38 mouse cellular contexts compared by ENCODE assay signal in the genomic region with DNA sequence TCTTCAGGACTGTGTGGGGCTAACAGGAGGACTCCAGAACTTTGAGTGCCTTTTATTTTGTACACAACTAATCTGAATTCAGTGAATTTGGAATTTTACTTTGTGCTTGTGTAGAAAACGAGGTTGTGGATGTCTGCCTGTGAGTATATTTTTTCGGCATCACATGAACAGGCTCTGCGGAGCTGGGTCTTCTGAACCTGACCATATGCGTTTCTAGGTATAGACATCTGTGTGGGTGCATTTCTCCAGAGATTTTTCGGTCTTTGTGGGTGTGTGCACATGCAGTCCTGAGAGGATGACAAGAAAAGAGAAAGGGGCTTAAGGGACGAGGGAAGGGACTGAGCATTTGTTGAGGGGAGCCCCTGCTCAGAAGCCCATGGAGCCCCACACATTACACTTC. TPM values are rescaled to one million over a fixed set of nuclear protein-coding genes. Genes with fewer than 3 reads are reported as not detected.
DNase-seq lines count a peak whose midpoint lies in the region; ATAC-seq lines count a peak whose summit lies in the region.
"Had no signal": no experiment of that assay in that cellular context is flagged by ENCODE, and none has a peak within 500 bp of the region (broad histone marks: within the 10 kb centered on the region; RNA-seq: fewer than 3 reads in every experiment).

No protein-coding gene starts in this region.

- H3K9me3 ChIP-seq in intestine, embryonic 14.5 days (ENCODE audit: control insufficient read depth, low read length): no peaks in the 10 kb centered on the region
- H3K9me3 ChIP-seq in intestine, embryonic 15.5 days: no peaks in the 10 kb centered on the region
- no peaks in the 10 kb centered on the region for H3K9me3 ChIP-seq in embryonic facial prominence, embryonic 10.5 days
- H3K9me3 ChIP-seq: embryonic facial prominence, embryonic 15.5 days; forebrain, embryonic 13.5 days; heart, embryonic 12.5 days; limb, embryonic 10.5 days; limb, embryonic 15.5 days; liver, embryonic 13.5 days; megakaryocyte, embryonic 14.5 days; midbrain, embryonic 12.5 days; neural tube, embryonic 13.5 days had no signal

- no peak overlapping the region for H3K27ac ChIP-seq in intestine, embryonic 14.5 days (ENCODE audit: low read depth)
- H3K27ac ChIP-seq in intestine, embryonic 15.5 days: no peak overlapping the region
- no peak overlapping the region for H3K27ac ChIP-seq in embryonic facial prominence, embryonic 10.5 days (replicated peaks)
- H3K27ac ChIP-seq: embryonic facial prominence, embryonic 15.5 days; forebrain, embryonic 13.5 days; hindbrain, embryonic 14.5 days; limb, embryonic 10.5 days; limb, embryonic 15.5 days; liver, embryonic 13.5 days; midbrain, embryonic 12.5 days; neural tube, embryonic 13.5 days had no signal

- H3K4me1 ChIP-seq in intestine, embryonic 14.5 days (replicated peaks; ENCODE audit: control insufficient read depth, insufficient read depth, low read length): no peaks in the 10 kb centered on the region
- H3K4me1 ChIP-seq in intestine, embryonic 15.5 days (replicated peaks): no peaks in the 10 kb centered on the region
- H3K4me1 ChIP-seq in embryonic facial prominence, embryonic 10.5 days: no peaks in the 10 kb centered on the region
- H3K4me1 ChIP-seq: embryonic facial prominence, embryonic 15.5 days; forebrain, embryonic 13.5 days; heart, embryonic 12.5 days; limb, embryonic 10.5 days; limb, embryonic 15.5 days; megakaryocyte, embryonic 14.5 days; midbrain, embryonic 12.5 days; neural tube, embryonic 13.5 days had no signal

- no peak overlapping the region for H3K4me2 ChIP-seq in intestine, embryonic 14.5 days (ENCODE audit: low read length)
- no peak overlapping the region for H3K4me2 ChIP-seq in intestine, embryonic 15.5 days (replicated peaks)
- H3K4me2 ChIP-seq: embryonic facial prominence, embryonic 15.5 days; forebrain, embryonic 13.5 days; heart, embryonic 12.5 days; hindbrain, embryonic 14.5 days; limb, embryonic 15.5 days; liver, embryonic 13.5 days; midbrain, embryonic 12.5 days; neural tube, embryonic 13.5 days had no signal

- intact Hi-C loops in left cerebral cortex, postnatal 25 days (cut with DNase I): loop anchor here (1.0 to 2.0 kb wide), 4 partner anchors 14 to 61 kb away; partner anchors contain the start of gene Phf24

- peak; percentile 13 for DNase-seq in intestine, embryonic 14.5 days (ENCODE audit: low spot score)
- peak; percentile 80 for DNase-seq in brain, adult 2 months (ENCODE audit: low read depth, low spot score)
- peak; percentile 0 for DNase-seq in embryonic facial prominence, embryonic 10.5 days (ENCODE audit: low spot score)
- DNase-seq in left cerebral cortex, postnatal 25 days (ENCODE audit: low spot score in 2 of 2): peak; percentile 44 to 90
- DNase-seq in urinary bladder, adult 18-20 months (ENCODE audit: low spot score in 2 of 2): no peak
- no peak for DNase-seq in urinary bladder, postnatal 10 days (ENCODE audit: low spot score)
- no peak for DNase-seq in spleen, postnatal 36 days (ENCODE audit: low spot score in 2 of 2)
- DNase-seq: adrenal gland, postnatal 25 days; cerebellum, adult 18-20 months; cerebellum, postnatal 10 days; gastrocnemius, postnatal 10 days; heart, adult 18-20 months; heart, postnatal 4 days; kidney, adult 2 months; kidney, postnatal 4 days; liver, embryonic 13.5 days; lung, adult 18-20 months; lung, postnatal 4 days; thymus, adult 18-20 months; thymus, postnatal 25 days had no signal

- H3K4me3 ChIP-seq in intestine, embryonic 14.5 days (ENCODE audit: low read depth, low read length): no peak overlapping the region
- H3K4me3 ChIP-seq in intestine, embryonic 15.5 days (replicated peaks): no peak overlapping the region
- no peak overlapping the region for H3K4me3 ChIP-seq in embryonic facial prominence, embryonic 10.5 days
- H3K4me3 ChIP-seq: embryonic facial prominence, embryonic 15.5 days; forebrain, embryonic 13.5 days; heart, embryonic 12.5 days; limb, embryonic 10.5 days; limb, embryonic 15.5 days; liver, embryonic 13.5 days; megakaryocyte, embryonic 14.5 days; midbrain, embryonic 12.5 days; neural tube, embryonic 13.5 days had no signal

- no peaks in the 10 kb centered on the region for H3K36me3 ChIP-seq in intestine, embryonic 14.5 days (ENCODE audit: control insufficient read depth, insufficient read depth, low read length)
- H3K36me3 ChIP-seq in intestine, embryonic 15.5 days: no peaks in the 10 kb centered on the region
- H3K36me3 ChIP-seq in embryonic facial prominence, embryonic 10.5 days (replicated peaks): no peaks in the 10 kb centered on the region
- H3K36me3 ChIP-seq: embryonic facial prominence, embryonic 15.5 days; heart, embryonic 12.5 days; limb, embryonic 10.5 days; limb, embryonic 15.5 days; midbrain, embryonic 12.5 days; neural tube, embryonic 13.5 days had no signal

- no peak overlapping the region for H3K9ac ChIP-seq in intestine, embryonic 14.5 days (ENCODE audit: low read length)
- H3K9ac ChIP-seq in intestine, embryonic 15.5 days: no peak overlapping the region
- H3K9ac ChIP-seq: embryonic facial prominence, embryonic 15.5 days; forebrain, embryonic 13.5 days; heart, embryonic 12.5 days; hindbrain, embryonic 14.5 days; limb, embryonic 15.5 days; liver, embryonic 13.5 days; midbrain, embryonic 12.5 days; neural tube, embryonic 13.5 days had no signal

- WGBS in intestine, embryonic 14.5 days: 88% methylated on average over 6 of the region's 6 CpGs
- WGBS in intestine, embryonic 15.5 days: 92% methylated on average over 6 of the region's 6 CpGs
- 89% methylated on average over 6 of the region's 6 CpGs for WGBS in embryonic facial prominence, embryonic 10.5 days

- H3K27me3 ChIP-seq in intestine, embryonic 14.5 days (replicated peaks; ENCODE audit: control insufficient read depth, insufficient read depth, low read length): no peaks in the 10 kb centered on the region
- H3K27me3 ChIP-seq in intestine, embryonic 15.5 days (replicated peaks): no peaks in the 10 kb centered on the region
- H3K27me3 ChIP-seq in embryonic facial prominence, embryonic 10.5 days (replicated peaks; ENCODE audit: low read depth, poor library complexity, severe bottlenecking): no peaks in the 10 kb centered on the region
- H3K27me3 ChIP-seq: embryonic facial prominence, embryonic 15.5 days; forebrain, embryonic 13.5 days; heart, embryonic 12.5 days; limb, embryonic 15.5 days; liver, embryonic 13.5 days; midbrain, embryonic 12.5 days; neural tube, embryonic 13.5 days had no signal

- no peak for ATAC-seq in intestine, embryonic 14.5 days (replicated peaks; ENCODE audit: low FRiP score, low TSS enrichment, low read depth)
- no peak for ATAC-seq in intestine, embryonic 15.5 days
- ATAC-seq: CD4-positive, CD25-positive, alpha-beta regulatory T cell, adult 4 months; forebrain, embryonic 13.5 days; lung, postnatal 0 days had no signal

RNA-seq across cellular contexts. Expression of gene Fam205c, which starts 12.9 kb away (rescaled TPM):
- polyA plus RNA-seq in intestine, embryonic 14.5 days (2014; fragmentation: Nextera tagmentation; extraction: Ambion mirVana): 0.43 and 0.81 TPM in 2 replicates
- polyA plus RNA-seq in intestine, embryonic 15.5 days (2015; fragmentation: Nextera tagmentation; extraction: Ambion mirVana): 0.30 and 0.60 TPM in 2 replicates
- polyA plus RNA-seq in embryonic facial prominence, embryonic 10.5 days (2016; fragmentation: Nextera tagmentation; extraction: Ambion mirVana): 0.15 and 0.25 TPM in 2 replicates
- total RNA-seq in left cerebral cortex, postnatal 25 days (2021): 1 to 10 TPM; 2.0 to 2.4 TPM
- total RNA-seq: adrenal gland, postnatal 25 days; common myeloid progenitor, adult 5-6 weeks had no signal
- polyA plus RNA-seq: brain, embryonic 14.5 days; CD4-positive, CD25-positive, alpha-beta regulatory T cell, adult 4 months; kidney, adult 2 months; limb, embryonic 15.5 days; lung, postnatal 0 days had no signal

RNA-seq across cellular contexts. Expression of gene Phf24, which starts 29.5 kb away (rescaled TPM):
- 1.6 and 1.9 TPM in 2 replicates for polyA plus RNA-seq in intestine, embryonic 14.5 days (2014; fragmentation: Nextera tagmentation; extraction: Ambion mirVana)
- 0.82 and 1.6 TPM in 2 replicates for polyA plus RNA-seq in intestine, embryonic 15.5 days (2015; fragmentation: Nextera tagmentation; extraction: Ambion mirVana)
- 0.44 and 1.2 TPM in 2 replicates for polyA plus RNA-seq in embryonic facial prominence, embryonic 10.5 days (2016; fragmentation: Nextera tagmentation; extraction: Ambion mirVana)
- total RNA-seq in left cerebral cortex, postnatal 25 days (2021): 100 to 1,000 TPM; 337 to 354 TPM
- polyA plus RNA-seq: limb, embryonic 10.5 days had no signal

RNA-seq across cellular contexts. Expression of gene Gm12394, which starts 30.4 kb away (rescaled TPM):
- 0.14 TPM in 1 of 2 replicates, not detected in the other for polyA plus RNA-seq in intestine, embryonic 14.5 days (2014; fragmentation: Nextera tagmentation; extraction: Ambion mirVana)
- 0.09 and 0.10 TPM in 2 replicates for polyA plus RNA-seq in intestine, embryonic 15.5 days (2015; fragmentation: Nextera tagmentation; extraction: Ambion mirVana)
- polyA plus RNA-seq in embryonic facial prominence, embryonic 10.5 days (2016; fragmentation: Nextera tagmentation; extraction: Ambion mirVana): 0.20 TPM in 1 of 2 replicates, not detected in the other
- 1 to 10 TPM; 1.9 to 2.3 TPM for total RNA-seq in left cerebral cortex, postnatal 25 days (2021)
- total RNA-seq: common myeloid progenitor, adult 5-6 weeks; gastrocnemius, postnatal 10 days; heart, adult 18-20 months; heart, postnatal 4 days had no signal
- polyA plus RNA-seq: CD4-positive, CD25-positive, alpha-beta regulatory T cell, adult 4 months; kidney, adult 2 months; limb, embryonic 15.5 days; stomach, embryonic 14.5 days had no signal

RNA-seq across cellular contexts. Expression of gene Fam205a1, which starts 33.2 kb away (rescaled TPM):
- not detected in 2 replicates for polyA plus RNA-seq in intestine, embryonic 14.5 days (2014; fragmentation: Nextera tagmentation; extraction: Ambion mirVana)
- polyA plus RNA-seq in intestine, embryonic 15.5 days (2015; fragmentation: Nextera tagmentation; extraction: Ambion mirVana): not detected in 2 replicates
- 0.05 TPM in 1 of 2 replicates, not detected in the other for polyA plus RNA-seq in embryonic facial prominence, embryonic 10.5 days (2016; fragmentation: Nextera tagmentation; extraction: Ambion mirVana)
- under 1 TPM in 1 of 2 experiments, not detected in 1; 0.37 TPM for total RNA-seq in left cerebral cortex, postnatal 25 days (2021)
- total RNA-seq: adrenal gland, postnatal 25 days; common myeloid progenitor, adult 5-6 weeks; gastrocnemius, postnatal 10 days; heart, adult 18-20 months; heart, postnatal 4 days; layer of hippocampus, adult 8-10 months had no signal
- polyA plus RNA-seq: brain, embryonic 14.5 days; CD4-positive, CD25-positive, alpha-beta regulatory T cell, adult 4 months; embryonic facial prominence, embryonic 15.5 days; forebrain, embryonic 13.5 days; heart, postnatal 0 days; kidney, embryonic 16.5 days; limb, embryonic 10.5 days; limb, embryonic 15.5 days; lung, postnatal 0 days had no signal

Comparison
In these comparisons a context has a peak if more than half of its experiments do, and no peak if none do; other contexts are left out.
1. DNase-seq: peak in intestine, embryonic 14.5 days (single experiment), brain, adult 2 months (single experiment), embryonic facial prominence, embryonic 10.5 days (single experiment) and left cerebral cortex, postnatal 25 days (2 of 2); none in urinary bladder, adult 18-20 months (0 of 2), urinary bladder, postnatal 10 days (single experiment) and spleen, postnatal 36 days (0 of 2).